Mouse (Mus musculus) kidney, postnatal 25 days (tissue): ENCODE data around the gene Stox2.

Source experiments
- DNase-seq, 2 experiments: peaks; one replicate each; pipeline ENCODE4 v3.0.0; 2021; ENCODE audit warnings: mixed read lengths in 2 of 2

The Stox2 gene

GRCm38 (mm10) chr8:47240871-47241270 is 205.3 kb downstream of the Stox2 start:
- no peak for DNase-seq

GRCm38 (mm10) chr8:47240266-47240665 is 205.9 kb downstream of the Stox2 start:
- no peak for DNase-seq

GRCm38 (mm10) chr8:47232081-47232480 is 214.1 kb downstream of the Stox2 start:
- no peak for DNase-seq

GRCm38 (mm10) chr8:47230057-47230456 is 216.1 kb downstream of the Stox2 start:
- DNase-seq, result no peak

GRCm38 (mm10) chr8:47221851-47222250 is 224.3 kb downstream of the Stox2 start:
- DNase-seq, result no peak

GRCm38 (mm10) chr8:47221191-47221590 is 225.0 kb downstream of the Stox2 start:
- DNase-seq, result no peak

- DNase-seq, result no peak
Observed at GRCm38 (mm10) chr8:47220390-47220789, 225.8 kb downstream of the Stox2 start.

GRCm38 (mm10) chr8:47218536-47218935 is 227.6 kb downstream of the Stox2 start:
- DNase-seq, result no peak

- DNase-seq, result no peak
Observed at GRCm38 (mm10) chr8:47218021-47218420, 228.1 kb downstream of the Stox2 start.

- no peak for DNase-seq
Observed at GRCm38 (mm10) chr8:47212124-47212523, 234.0 kb downstream of the Stox2 start.

- DNase-seq, result no peak
Observed at GRCm38 (mm10) chr8:47211226-47211625, 234.9 kb downstream of the Stox2 start.

- DNase-seq, result no peak
Observed at GRCm38 (mm10) chr8:47208246-47208645, 237.9 kb downstream of the Stox2 start.

- no peak for DNase-seq
Observed at GRCm38 (mm10) chr8:47206640-47207237, 239.4 kb downstream of the Stox2 start.

- DNase-seq, result no peak
Observed at GRCm38 (mm10) chr8:47205472-47205871, 240.7 kb downstream of the Stox2 start.

- DNase-seq, result no peak
Observed at GRCm38 (mm10) chr8:47196391-47196790, 249.8 kb downstream of the Stox2 start.

GRCm38 (mm10) chr8:47193321-47193996 is 252.7 kb downstream of the Stox2 start:
- no peak for DNase-seq

GRCm38 (mm10) chr8:47191444-47192365 is 254.5 kb downstream of the Stox2 start:
- DNase-seq, result no peak

- DNase-seq, result no peak
Observed at GRCm38 (mm10) chr8:47185396-47185795, 260.8 kb downstream of the Stox2 start.

- no peak for DNase-seq
Observed at GRCm38 (mm10) chr8:47182771-47183558, 263.2 kb downstream of the Stox2 start.

- DNase-seq, result no peak
Observed at GRCm38 (mm10) chr8:47182292-47182691, 263.9 kb downstream of the Stox2 start.

- no peak for DNase-seq
Observed at GRCm38 (mm10) chr8:47181032-47181698, 265.0 kb downstream of the Stox2 start.

- no peak for DNase-seq
Observed at GRCm38 (mm10) chr8:47180181-47180580, 266.0 kb downstream of the Stox2 start.
